Mouse (Mus musculus): ENCODE data around the gene Cdan1. TPM values are rescaled to one million over a fixed set of nuclear protein-coding genes. Genes with fewer than 3 reads are reported as not detected.

Gene Cdan1
- polyA plus RNA-seq, 1 experiment from 2014 or later, result 8.1 TPM

Other genes with a start within 250 kb of the Cdan1 start
- 31.1 and 32.3 TPM in 2 replicates for gene Haus2, start 240.7 kb downstream of the Cdan1 start, polyA plus RNA-seq (2014; fragmentation: Nextera tagmentation; extraction: Ambion mirVana)
- 29.0 and 31.9 TPM in 2 replicates for gene Lrrc57, start 240.6 kb downstream of the Cdan1 start, polyA plus RNA-seq (2014; fragmentation: Nextera tagmentation; extraction: Ambion mirVana)
- gene Stard9, start 221.0 kb downstream of the Cdan1 start, polyA plus RNA-seq (2014; fragmentation: Nextera tagmentation; extraction: Ambion mirVana), result 3.3 and 4.2 TPM in 2 replicates
- 5.9 and 7.1 TPM in 2 replicates for gene Ttbk2, start 476 bp upstream of the Cdan1 start, polyA plus RNA-seq (2014; fragmentation: Nextera tagmentation; extraction: Ambion mirVana)
- gene Ubr1, start 120.6 kb upstream of the Cdan1 start, polyA plus RNA-seq (2014; fragmentation: Nextera tagmentation; extraction: Ambion mirVana), result 23.2 and 27.7 TPM in 2 replicates
- 0.93 and 1.9 TPM in 2 replicates for gene Tmem62, start 126.9 kb upstream of the Cdan1 start, polyA plus RNA-seq (2014; fragmentation: Nextera tagmentation; extraction: Ambion mirVana)
- gene Ccndbp1, start 158.3 kb upstream of the Cdan1 start, polyA plus RNA-seq (2014; fragmentation: Nextera tagmentation; extraction: Ambion mirVana), result 32.7 and 36.6 TPM in 2 replicates
- gene Epb42, start 186.9 kb upstream of the Cdan1 start, polyA plus RNA-seq (2014; fragmentation: Nextera tagmentation; extraction: Ambion mirVana), result 3.0 and 4.8 TPM in 2 replicates
- not detected in 2 replicates for gene Tgm5, start 235.7 kb upstream of the Cdan1 start, polyA plus RNA-seq (2014; fragmentation: Nextera tagmentation; extraction: Ambion mirVana)

All from limb, embryonic 11.5 days (tissue).